Mouse (Mus musculus): Measurements from ENCODE around the gene Ano7.
"Not testable (repeated sequence)": the region's sequence is repeated elsewhere in the genome, so short reads cannot be mapped to it uniquely, and the experiment has no call there.

The Ano7 gene

GRCm38 (mm10) chr1:93450118-93450517 is 76.4 kb downstream of the Ano7 start:
- not testable (repeated sequence) for DNase-seq

DNA sequence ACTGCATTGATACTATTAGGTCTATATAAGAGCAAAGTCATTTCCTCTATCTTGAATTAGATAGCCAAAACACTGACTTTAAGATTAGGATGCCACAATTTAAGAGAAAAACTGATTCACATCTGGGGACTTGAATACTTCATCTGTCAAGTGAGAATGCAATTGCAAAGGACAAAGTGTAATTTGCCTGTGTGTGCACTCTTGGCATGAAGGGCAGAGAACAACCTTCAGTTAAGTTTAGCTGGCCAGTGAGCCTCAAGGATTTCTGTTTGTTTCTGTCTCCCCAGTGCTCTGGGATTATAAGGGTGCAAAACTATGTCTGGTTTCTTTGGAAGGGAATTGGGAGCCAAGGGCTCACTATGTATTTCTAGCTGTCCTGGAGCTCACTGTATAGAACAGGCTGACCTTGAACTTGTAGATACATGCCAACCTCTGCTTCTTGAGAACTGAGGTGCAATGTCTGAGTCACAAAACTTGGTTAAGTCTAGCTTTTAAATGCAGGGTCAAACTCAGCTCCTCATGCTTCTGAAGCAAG is 80.1 kb downstream of the Ano7 start:
- no peak for DNase-seq

Measured in thymus, postnatal 36 days (tissue).